Mouse (Mus musculus) hindbrain, postnatal 0 days (tissue): ENCODE measurements around the gene Cx3cr1. TPM values are rescaled to one million over a fixed set of nuclear protein-coding genes. Genes with fewer than 3 reads are reported as not detected.
A peak's percentile ranks its signal among the peaks of the same experiment; 100 is the strongest.

ENCODE experiments used
- ATAC-seq: fragments of 200-750 bp; cut with Nextera tagmentation; 2 replicates; pipeline ENCODE4 v1.8.0; 2017; ENCODE audit warnings: mild to moderate bottlenecking, moderate TSS enrichment, moderate library complexity
- DNase-seq: peaks from one replicate; pipeline ENCODE4 v3.0.0-alpha.2; 2015; ENCODE audit warnings: low spot score
- H3K27ac ChIP-seq: fragments of 300-500 bp; sonication (generic); 2 replicates; pipeline ENCODE4 v1.5.1; 2014; ENCODE audit warnings: mild to moderate bottlenecking
- H3K27me3 ChIP-seq: fragments of 300-500 bp; sonication (generic); 2 replicates; pipeline ENCODE4 v1.6.1; 2014; ENCODE audit warnings: low read length, mixed read lengths; ENCODE audit not compliant: insufficient read depth
- H3K36me3 ChIP-seq: fragments of 300-500 bp; sonication (generic); 2 replicates; pipeline ENCODE4 v1.6.1; 2014; ENCODE audit warnings: low read length, mixed read lengths; ENCODE audit not compliant: insufficient read depth
- H3K4me1 ChIP-seq: fragments of 300-500 bp; sonication (generic); 2 replicates; pipeline ENCODE4 v1.6.1; 2014; ENCODE audit warnings: antibody characterized with exemption, low read length, mixed read lengths; ENCODE audit not compliant: insufficient read depth
- H3K4me2 ChIP-seq: fragments of 300-500 bp; sonication (generic); 2 replicates; pipeline ENCODE4 v1.6.1; 2014; ENCODE audit warnings: low read depth, mild to moderate bottlenecking, low read length, moderate library complexity, mixed read lengths
- H3K4me3 ChIP-seq: fragments of 300-500 bp; sonication (generic); 2 replicates; pipeline ENCODE4 v1.5.1; 2014; ENCODE audit warnings: low read length
- H3K9ac ChIP-seq: fragments of 300-500 bp; sonication (generic); replicated peaks from 2 replicates; pipeline ENCODE4 v1.6.1; 2014; ENCODE audit warnings: mild to moderate bottlenecking, low read length, moderate library complexity, mixed read lengths
- H3K9me3 ChIP-seq: fragments of 300-500 bp; sonication (generic); 2 replicates; pipeline ENCODE4 v1.6.1; 2016; ENCODE audit warnings: low read length, mixed read lengths
- CTCF ChIP-seq: IDR thresholded peaks from 2 replicates; pipeline ENCODE4 v1.5.1; 2016; ENCODE audit warnings: antibody characterized with exemption, control low read depth, low read depth
- WGBS: fragments of 180-500 bp; shearing (Covaris S2); extraction: QIAGEN DNeasy Blood & Tissue Kit; methylation state at CpG from one replicate; pipeline ENCODE4 v1.1.7; 2014; 5-methylcytosine and 5-hydroxymethylcytosine counted together
- polyA plus RNA-seq: library from polyadenylated mRNA; unstranded; fragments of >200 nt; fragmentation: Nextera tagmentation; extraction: Ambion mirVana; gene quantifications from 2 replicates; pipeline ENCODE4 v1.2.1, GENCODE M21; 2015
- total RNA-seq: library from RNA; depleted of rRNA; stranded (reverse); fragments of >200 nt; gene quantifications from 2 replicates; pipeline ENCODE4 v1.2.3, GENCODE M21; 2014; rRNA removed

Gene Cx3cr1
- total and polyA plus RNA-seq, 2 experiments from 2014 or later: 12.2 to 17.3 TPM

DNA sequence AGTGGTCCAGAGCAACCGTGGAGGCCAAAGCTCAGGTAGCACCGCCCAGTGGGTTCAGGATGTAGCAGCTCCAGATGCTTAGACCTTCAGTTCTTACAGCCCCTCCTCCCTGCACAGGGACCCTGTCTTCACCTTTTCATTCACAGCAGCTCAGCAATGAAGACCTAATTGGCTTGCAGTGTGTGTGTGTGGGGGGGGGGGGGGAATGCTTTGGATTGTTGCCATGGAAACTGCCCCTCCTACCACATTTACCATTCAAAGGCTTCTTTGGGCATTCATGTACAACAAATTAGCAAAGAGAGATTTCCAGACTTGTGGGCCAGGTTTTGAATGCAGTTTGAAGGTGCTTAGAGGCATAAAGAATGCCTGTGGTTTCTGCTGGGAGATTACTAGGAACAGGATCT, 180.8 kb downstream of the Cx3cr1 start:
- no peaks in the 10 kb centered on the region for H3K27me3 ChIP-seq
- TF ChIP-seq CTCF: no peak
- H3K27ac ChIP-seq: no peak overlapping the region
- H3K4me1 ChIP-seq: no peaks in the 10 kb centered on the region
- ATAC-seq (no peak; the same call in 1 of the 2 replicates), DNase-seq (peak; percentile 28)
- no peaks in the 10 kb centered on the region for H3K9me3 ChIP-seq
- WGBS: 23% methylated on average over 2 of the region's 2 CpGs
- H3K9ac ChIP-seq: no peak overlapping the region
- H3K4me3 ChIP-seq: no peak overlapping the region
- no peaks in the 10 kb centered on the region for H3K36me3 ChIP-seq
- H3K4me2 ChIP-seq: no peak overlapping the region

DNA sequence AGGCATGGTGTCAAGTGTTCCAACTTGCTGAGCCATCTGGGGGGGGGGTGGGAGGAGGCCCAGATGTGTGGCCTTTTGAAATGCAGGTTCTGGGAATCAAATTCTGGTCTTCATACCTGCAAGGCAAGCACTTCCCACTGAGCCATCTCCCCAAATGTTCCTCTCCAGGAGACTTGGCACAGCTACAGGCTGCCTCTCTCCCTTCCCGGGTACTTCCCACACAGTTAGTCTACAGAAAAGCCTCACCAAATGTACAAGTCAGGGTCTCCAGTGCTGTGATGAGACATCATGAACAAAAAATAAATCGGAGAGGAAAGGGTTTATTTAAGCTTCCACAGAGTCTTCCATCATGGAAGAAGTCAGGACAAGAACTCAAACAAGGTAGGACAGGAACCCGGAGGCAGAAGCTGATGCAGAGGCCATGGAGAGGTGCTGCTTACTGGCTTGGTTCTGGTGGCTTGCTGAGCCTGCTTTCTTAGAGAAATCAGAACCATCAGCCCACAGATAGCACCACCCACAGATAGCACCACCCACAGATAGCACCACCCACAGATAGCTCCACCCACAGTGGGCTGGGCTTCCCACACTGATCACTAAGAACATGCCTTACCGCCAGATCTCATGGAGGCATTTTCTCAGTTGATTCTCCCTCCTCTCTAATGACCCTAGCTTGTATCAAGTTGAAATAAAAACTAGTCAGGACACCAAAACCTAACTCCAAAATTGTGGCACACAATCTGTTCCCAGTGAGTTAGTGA, 182.4 kb downstream of the Cx3cr1 start:
- TF ChIP-seq CTCF: no peak
- H3K27ac ChIP-seq: no peak overlapping the region
- H3K4me3 ChIP-seq: no peak overlapping the region
- DNase-seq (no peak), ATAC-seq (no peak)
- H3K27me3 ChIP-seq: no peaks in the 10 kb centered on the region
- H3K36me3 ChIP-seq: no peaks in the 10 kb centered on the region
- H3K4me1 ChIP-seq: no peaks in the 10 kb centered on the region
- 77% methylated on average over 4 of the region's 4 CpGs for WGBS
- H3K9ac ChIP-seq: no peak overlapping the region
- H3K9me3 ChIP-seq: no peaks in the 10 kb centered on the region
- H3K4me2 ChIP-seq: no peak overlapping the region

DNA sequence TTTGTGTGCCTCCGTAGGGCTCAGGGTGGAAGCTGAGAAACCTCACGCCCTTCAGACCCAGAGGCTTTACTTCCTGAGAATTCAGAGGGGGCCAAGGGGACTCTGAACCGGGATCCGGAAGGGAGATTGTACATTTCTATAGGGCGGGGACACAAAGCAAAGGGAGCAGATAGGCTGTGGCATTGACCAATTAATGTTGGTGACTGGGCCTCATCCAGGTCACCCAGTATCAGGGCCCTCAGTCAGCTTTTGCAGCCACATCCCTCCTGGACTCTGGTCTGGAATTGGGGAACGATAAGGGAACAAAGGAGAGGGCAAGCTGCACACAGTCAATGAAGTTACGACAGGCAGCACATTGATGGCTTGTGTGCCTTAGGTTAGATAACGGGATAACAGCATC, 215.5 kb downstream of the Cx3cr1 start:
- 73% methylated on average over 8 of the region's 8 CpGs for WGBS
- no peak for ATAC-seq
- no peak overlapping the region for H3K27ac ChIP-seq

DNA sequence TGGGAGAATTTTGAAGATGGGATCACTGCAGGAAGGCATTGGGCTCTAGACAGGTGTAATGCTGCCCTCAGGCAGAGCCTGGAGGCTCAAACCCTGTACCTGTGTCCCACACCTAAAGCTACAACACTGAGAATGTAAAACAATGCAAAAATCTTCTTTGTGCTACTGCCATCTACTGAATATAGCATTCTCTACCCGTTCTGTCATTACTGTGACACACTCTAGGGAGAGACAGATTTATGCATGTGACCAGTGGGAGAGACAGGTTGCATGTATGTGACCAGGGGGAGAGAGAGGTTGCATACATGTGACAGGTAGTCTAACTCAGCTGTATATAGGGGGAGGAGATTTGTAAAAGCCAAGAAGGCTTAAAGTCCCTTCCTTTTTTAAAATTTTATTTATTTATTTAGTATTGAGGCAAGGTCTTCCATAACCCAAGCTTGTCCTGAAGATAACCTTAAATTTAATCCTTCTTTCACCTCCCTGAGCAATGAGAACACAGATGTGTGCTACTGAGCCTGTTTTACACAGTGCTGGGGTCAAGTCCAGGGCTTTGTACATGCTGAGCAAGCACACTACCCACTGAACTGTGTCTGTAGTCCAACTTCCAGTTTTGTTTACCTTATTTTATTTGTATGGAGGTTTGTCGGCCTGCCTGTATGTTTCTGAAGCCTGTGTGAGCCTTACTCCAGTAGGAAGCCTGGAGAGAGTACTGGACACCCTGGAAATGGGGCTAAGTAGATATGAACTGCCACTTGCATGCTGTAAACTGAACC, 216.4 kb downstream of the Cx3cr1 start:
- 57% methylated on average over 2 of the region's 2 CpGs for WGBS
- DNase-seq (no peak), ATAC-seq (peak; percentile 31)
- peak overlapping the region; percentile 34; the same call in 1 of the 2 replicates for H3K27ac ChIP-seq
- H3K4me3 ChIP-seq: no peak overlapping the region
- H3K9me3 ChIP-seq: no peaks in the 10 kb centered on the region
- H3K4me2 ChIP-seq: no peak overlapping the region
- H3K27me3 ChIP-seq: no peaks in the 10 kb centered on the region
- H3K9ac ChIP-seq: no peak overlapping the region
- no peak; the same call in 1 of the 2 replicates for TF ChIP-seq CTCF
- no peaks in the 10 kb centered on the region; the same call in 1 of the 2 replicates for H3K4me1 ChIP-seq
- H3K36me3 ChIP-seq: no peaks in the 10 kb centered on the region

More for the DNA sequence above, 215.5 kb downstream of the Cx3cr1 start:
- Histone ChIP-seq H3K27me3 (no peaks in the 10 kb centered on the region), H3K9ac (no peak overlapping the region), H3K4me2 (no peak overlapping the region), H3K36me3 (no peaks in the 10 kb centered on the region), H3K9me3 (no peaks in the 10 kb centered on the region), H3K4me1 (no peaks in the 10 kb centered on the region), H3K4me3 (no peak overlapping the region)
- DNase-seq: no peak
- TF ChIP-seq CTCF: no peak

DNA sequence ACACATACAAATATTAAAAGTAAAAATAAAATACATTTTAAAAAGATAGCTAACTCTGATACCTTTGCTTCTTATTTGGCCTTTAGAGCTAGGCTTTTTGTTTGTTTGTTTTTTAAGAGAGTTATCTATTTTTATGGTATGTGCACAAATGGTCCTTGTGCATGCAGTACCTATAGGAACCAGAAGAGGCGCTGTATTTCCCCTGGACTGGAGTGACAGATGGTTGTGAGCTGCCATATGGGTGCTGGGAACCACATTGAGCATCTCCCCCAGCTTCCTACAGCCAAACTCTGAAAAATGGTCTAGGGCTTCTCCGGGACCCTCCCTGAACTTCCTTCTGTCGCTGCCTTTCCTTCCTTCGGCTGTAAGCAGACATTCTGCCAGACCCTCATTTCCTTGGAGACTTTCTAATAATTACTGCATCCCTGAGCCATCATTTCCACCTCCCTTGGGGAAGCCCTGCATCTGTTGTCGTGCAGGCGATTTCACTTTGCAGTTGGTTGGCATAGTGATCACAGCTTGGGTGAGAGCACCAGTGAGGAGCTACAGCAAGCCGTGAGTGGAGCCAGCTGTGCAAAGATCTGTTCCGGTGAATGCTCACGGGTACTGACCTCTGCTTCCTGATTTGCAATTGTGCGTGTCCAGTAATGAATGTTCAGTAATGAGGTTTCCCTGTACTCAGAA, 217.2 kb downstream of the Cx3cr1 start:
- DNase-seq: peak; percentile 79
- peak overlapping the region; percentile 34; the same call in 1 of the 2 replicates for H3K27ac ChIP-seq
- H3K9ac ChIP-seq: no peak overlapping the region
- ATAC-seq: peak; percentile 82
- no peaks in the 10 kb centered on the region for H3K9me3 ChIP-seq
- no peaks in the 10 kb centered on the region for H3K36me3 ChIP-seq
- TF ChIP-seq CTCF: peak; percentile 59
- H3K4me3 ChIP-seq: no peak overlapping the region
- no peak overlapping the region for H3K4me2 ChIP-seq
- no peaks in the 10 kb centered on the region for H3K27me3 ChIP-seq
- no peaks in the 10 kb centered on the region; the same call in 1 of the 2 replicates for H3K4me1 ChIP-seq
- WGBS: 39% methylated on average over 10 of the region's 10 CpGs

Other genes starting within 250 kb of the Cx3cr1 start
- 0.52 and 0.65 TPM in 2 replicates for gene Scn11a, start 244.4 kb downstream of the Cx3cr1 start, total RNA-seq
- gene Scn11a, start 244.4 kb downstream of the Cx3cr1 start, polyA plus RNA-seq: 0.16 and 0.23 TPM in 2 replicates
- gene Wdr48, start 175.0 kb downstream of the Cx3cr1 start, total RNA-seq: 50.9 and 62.1 TPM in 2 replicates
- gene Wdr48, start 175.0 kb downstream of the Cx3cr1 start, polyA plus RNA-seq: 47.3 and 47.5 TPM in 2 replicates
- 28.1 and 48.4 TPM in 2 replicates for gene Gorasp1, start 132.3 kb downstream of the Cx3cr1 start, total RNA-seq
- gene Gorasp1, start 132.3 kb downstream of the Cx3cr1 start, polyA plus RNA-seq: 20.9 and 21.1 TPM in 2 replicates
- gene Ttc21a, start 132.3 kb downstream of the Cx3cr1 start, total RNA-seq: 4.7 and 4.9 TPM in 2 replicates
- 0.90 and 1.1 TPM in 2 replicates for gene Ttc21a, start 132.3 kb downstream of the Cx3cr1 start, polyA plus RNA-seq
- gene Csrnp1, start 85.2 kb downstream of the Cx3cr1 start, total RNA-seq: 4.5 and 17.4 TPM in 2 replicates
- gene Csrnp1, start 85.2 kb downstream of the Cx3cr1 start, polyA plus RNA-seq: 2.7 and 3.1 TPM in 2 replicates
- gene Xirp1, start 46.3 kb downstream of the Cx3cr1 start, total RNA-seq: 0.05 and 0.29 TPM in 2 replicates
- 0.19 TPM in 1 of 2 replicates, not detected in the other for gene Xirp1, start 46.3 kb downstream of the Cx3cr1 start, polyA plus RNA-seq
- not detected in 2 replicates for gene Ccr8, start 22.2 kb upstream of the Cx3cr1 start, total RNA-seq
- not detected in 2 replicates for gene Ccr8, start 22.2 kb upstream of the Cx3cr1 start, polyA plus RNA-seq
- gene Slc25a38, start 40.5 kb upstream of the Cx3cr1 start, total RNA-seq: 50.3 and 64.0 TPM in 2 replicates
- gene Slc25a38, start 40.5 kb upstream of the Cx3cr1 start, polyA plus RNA-seq: 37.1 and 39.8 TPM in 2 replicates
- gene Rpsa, start 57.8 kb upstream of the Cx3cr1 start, total RNA-seq: 1,033 and 1,545 TPM in 2 replicates
- gene Rpsa, start 57.8 kb upstream of the Cx3cr1 start, polyA plus RNA-seq: 868 and 912 TPM in 2 replicates
- 13.4 and 16.7 TPM in 2 replicates for gene Mobp, start 79.8 kb upstream of the Cx3cr1 start, total RNA-seq
- gene Mobp, start 79.8 kb upstream of the Cx3cr1 start, polyA plus RNA-seq: 6.8 and 11.1 TPM in 2 replicates
- gene Myrip, start 231.6 kb upstream of the Cx3cr1 start, total RNA-seq: 22.4 and 22.8 TPM in 2 replicates
- 7.0 and 7.5 TPM in 2 replicates for gene Myrip, start 231.6 kb upstream of the Cx3cr1 start, polyA plus RNA-seq